Mouse (Mus musculus) heart, postnatal 14 days (tissue): ENCODE measurements around the gene Apol9b. TPM values are rescaled to one million over a fixed set of nuclear protein-coding genes. Genes with fewer than 3 reads are reported as not detected.

Experiments used
- DNase-seq, 2 experiments: peaks; one replicate each; pipeline ENCODE4 v3.0.0; 2021 to 2022
- intact Hi-C: fragments of 180-260 bp; cut with DNase I; formaldehyde crosslinking; loops from one replicate; pipeline ENCODE4 v1.15.1; 2025
- total RNA-seq, 2 experiments: library from RNA; stranded (reverse); gene quantifications; 2 replicates each; pipeline ENCODE4 v1.2.3; 2021

Gene Apol9b
- total RNA-seq, 2 experiments from 2014 or later = 0.15 TPM; not detected in 1

- intact Hi-C loops = no loop called here
- DNase-seq = no peak
Observed at GRCm38 (mm10) chr15:77773099-77773915, 44.5 kb downstream of the Apol9b start.

DNA sequence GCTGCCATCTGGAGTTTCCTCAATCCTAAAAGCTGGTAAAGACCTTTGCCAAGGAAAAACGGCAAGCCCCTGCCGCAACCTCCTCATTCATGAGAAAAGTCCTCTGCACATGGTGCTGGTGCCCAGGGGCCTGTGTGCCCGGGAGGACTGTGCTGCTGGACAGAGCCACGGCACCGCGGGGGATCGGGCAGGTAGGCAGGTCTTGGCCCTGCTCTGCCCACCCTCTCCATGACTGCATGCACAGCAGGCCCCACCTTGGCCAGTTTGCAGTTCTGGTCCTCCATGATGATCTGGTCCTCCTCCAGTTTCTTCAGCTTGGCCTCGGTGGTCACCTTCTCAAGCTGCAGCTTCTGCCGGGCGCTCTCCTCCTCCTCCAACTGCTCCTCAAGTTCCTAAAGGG lies 45.5 kb downstream of the Apol9b start:
- intact Hi-C loops = no loop called here
- no peak for DNase-seq

DNA sequence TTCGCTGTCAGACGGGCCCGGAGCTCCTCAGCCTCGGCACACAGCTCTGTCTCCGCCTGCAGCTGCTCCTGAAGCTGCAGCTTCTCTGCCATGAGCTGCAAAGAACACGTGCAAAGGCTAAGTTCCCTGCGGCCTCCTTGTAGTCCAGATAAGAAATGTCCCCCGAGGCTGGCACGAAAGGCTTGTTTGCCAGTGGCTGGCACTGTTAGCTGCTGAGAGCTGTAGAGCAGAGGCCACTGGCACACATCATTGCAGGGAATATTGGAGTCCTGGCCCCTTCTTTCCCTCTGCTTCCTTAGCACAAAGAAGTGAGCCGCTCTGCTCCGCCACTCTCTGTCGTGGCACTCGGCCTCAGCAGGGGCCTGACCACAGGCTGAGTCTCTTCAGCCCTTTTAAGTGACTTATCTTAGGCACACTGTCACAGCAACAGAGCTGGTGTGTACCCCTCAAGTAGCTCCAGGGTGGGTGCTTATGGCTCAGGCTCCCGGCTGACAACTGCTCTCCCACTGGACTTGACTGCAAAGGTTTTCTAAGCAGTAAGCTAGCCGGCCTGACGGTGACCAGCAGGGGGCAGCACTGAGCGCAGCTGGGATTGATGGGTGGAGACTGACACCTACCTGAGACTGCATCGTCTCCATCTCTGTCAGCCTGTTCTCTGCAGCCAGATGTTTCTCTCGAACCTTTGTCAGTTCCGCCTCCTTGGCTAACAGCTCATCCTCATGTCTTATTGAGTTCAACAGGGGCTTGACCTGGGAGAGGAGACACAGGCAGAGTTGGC lies 46.5 kb downstream of the Apol9b start:
- intact Hi-C loops = no loop called here
- peak; percentile 83 to 89 for DNase-seq

DNA sequence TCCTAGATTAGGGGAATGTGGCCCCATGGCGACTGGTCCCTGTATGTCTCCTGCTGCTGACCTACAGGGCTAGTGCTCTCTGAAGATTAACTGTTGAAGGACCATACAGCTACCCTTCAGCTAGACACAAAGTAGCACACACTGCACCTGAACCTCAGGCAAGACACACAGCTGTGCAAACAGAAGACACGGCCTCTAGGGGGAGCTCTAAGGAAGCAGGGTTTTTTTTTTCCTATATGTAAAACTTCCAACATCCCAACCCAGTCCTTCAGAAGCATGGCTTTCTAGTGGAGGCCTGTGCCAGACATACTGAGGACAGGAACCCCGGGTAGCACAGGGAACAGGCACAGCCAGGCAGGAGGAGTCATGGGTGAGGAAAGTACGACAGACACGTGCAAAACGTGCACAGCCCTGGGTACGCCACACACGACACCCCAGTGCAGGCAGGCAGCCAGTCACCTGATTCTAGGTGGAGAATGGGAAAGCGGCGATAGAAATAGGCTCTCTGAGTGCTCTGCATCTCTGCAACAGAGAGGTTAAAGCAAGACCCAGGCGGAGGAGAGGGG lies 53.7 kb downstream of the Apol9b start:
- intact Hi-C loops = loop anchor here (10.0 kb wide), 1 partner anchor 52 kb away; no protein-coding TSS in a partner anchor

DNA sequence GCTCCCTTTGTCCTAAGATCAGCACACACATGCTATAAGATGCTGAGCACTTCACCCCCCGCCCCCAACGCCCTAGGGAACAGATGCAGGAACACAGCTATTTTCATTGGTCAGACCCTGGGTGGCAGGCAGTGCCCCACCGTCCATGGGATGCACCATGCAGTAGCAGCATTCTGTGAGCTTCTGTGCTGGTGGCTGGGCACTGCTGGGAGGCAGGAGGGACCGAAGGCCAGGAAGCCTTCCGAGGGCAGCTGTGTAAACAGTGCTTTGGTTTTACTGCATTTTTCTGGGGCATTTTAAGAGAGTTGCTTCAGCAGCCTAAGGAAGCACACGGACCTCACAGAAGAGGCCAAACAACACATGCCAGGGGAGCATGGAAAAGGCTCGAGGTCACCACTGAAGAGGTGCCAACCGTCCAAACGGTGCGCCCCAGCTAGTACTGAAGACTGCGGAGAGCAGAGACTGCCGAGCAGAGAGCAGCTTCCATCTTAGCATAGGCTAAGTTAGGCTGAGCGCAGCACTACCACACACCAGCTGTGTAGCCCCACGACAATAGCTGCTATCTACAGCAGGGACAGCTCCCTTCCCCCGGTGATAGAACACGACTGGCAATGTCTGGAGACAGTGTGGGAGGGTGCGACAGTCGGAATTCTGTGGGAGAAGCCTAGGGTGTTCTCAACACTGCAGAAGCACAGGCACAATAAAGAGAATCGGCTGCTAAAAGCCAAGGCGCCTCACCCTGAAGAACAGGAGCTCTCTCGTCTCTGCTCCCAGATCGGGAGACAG lies 55.4 kb downstream of the Apol9b start:
- DNase-seq = no peak
- intact Hi-C loops = loop anchor here (10.0 kb wide), 1 partner anchor 51 kb away; no protein-coding TSS in a partner anchor

More for the DNA sequence above, 53.7 kb downstream of the Apol9b start:
- DNase-seq = peak in 1 of 2 experiments; percentile 62

DNA sequence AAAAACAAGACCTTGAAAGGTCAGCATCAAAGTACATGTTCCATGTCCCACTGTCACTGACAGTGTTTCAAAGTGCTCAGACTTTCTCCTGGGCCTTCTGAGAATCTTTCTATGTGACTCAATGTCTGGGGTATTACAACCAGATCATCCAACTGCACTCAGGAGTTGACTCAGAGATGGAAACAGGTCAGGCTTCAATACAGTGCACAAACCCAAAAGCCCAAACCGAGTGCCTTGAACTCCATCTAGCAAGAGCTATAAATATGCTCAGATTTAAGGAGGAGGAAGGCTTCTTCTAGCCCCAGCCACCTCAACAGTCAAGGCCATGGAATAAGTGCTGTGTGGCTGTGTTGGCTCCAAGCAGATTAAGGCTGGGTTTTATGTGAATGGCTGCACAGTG lies 57.0 kb downstream of the Apol9b start:
- intact Hi-C loops = loop anchor here (2.0 to 10.0 kb wide), 2 partner anchors 15 to 49 kb away; no protein-coding TSS in a partner anchor
- no peak for DNase-seq

Other genes starting within 250 kb of the Apol9b start
- gene Apol11a, start 220.8 kb upstream of the Apol9b start, total RNA-seq = not detected
- gene Apol7c, start 195.7 kb upstream of the Apol9b start, total RNA-seq = under 1 TPM in 1 of 2 experiments, not detected in 1; 0.17 TPM
- gene 1700025B11Rik, start 167.1 kb upstream of the Apol9b start, total RNA-seq = not detected
- under 1 TPM; 0.32 to 0.33 TPM for gene Apol10b, start 132.9 kb upstream of the Apol9b start, total RNA-seq
- gene Gm36245, start 129.8 kb upstream of the Apol9b start, total RNA-seq = not detected
- 1 to 10 TPM; 1.4 to 1.8 TPM for gene Apol11b, start 85.8 kb upstream of the Apol9b start, total RNA-seq
- gene Apol7e, start 30.2 kb upstream of the Apol9b start, total RNA-seq = not detected
- gene Apol8, start 28.0 kb downstream of the Apol9b start, total RNA-seq = not detected
- 100 to 1,000 TPM; 140 to 172 TPM for gene Myh9, start 113.1 kb downstream of the Apol9b start, total RNA-seq
- 100 to 1,000 TPM; 234 to 248 TPM for gene Txn2, start 200.0 kb downstream of the Apol9b start, total RNA-seq
- under 1 TPM; 0.41 to 0.59 TPM for gene Foxred2, start 227.7 kb downstream of the Apol9b start, total RNA-seq
- gene Eif3d, start 241.8 kb downstream of the Apol9b start, total RNA-seq = 10 to 100 TPM; 72.3 to 75.6 TPM